ENCODE assay signal across 25 mouse cellular contexts in genomic region chr5:114070858-114071257, GRCm38 (mm10). TPM values are rescaled to one million over a fixed set of nuclear protein-coding genes. Genes with fewer than 3 reads are reported as not detected.
A peak's percentile ranks its signal among the peaks of the same experiment; 100 is the strongest.
DNase-seq lines count a peak whose midpoint lies in the region; ATAC-seq and TF ChIP-seq lines count a peak whose summit lies in the region.
"Had no signal": no experiment of that assay in that cellular context is flagged by ENCODE, and none has a peak within 500 bp of the region (broad histone marks: within the 10 kb centered on the region; RNA-seq: fewer than 3 reads in every experiment).

No protein-coding gene starts in this region.

- no peak overlapping the region for H3K9ac ChIP-seq in hindbrain, postnatal 0 days (replicated peaks; ENCODE audit: low read length)
- no peak overlapping the region for H3K9ac ChIP-seq in hindbrain, embryonic 11.5 days (ENCODE audit: low read depth, low read length)
- no peak overlapping the region for H3K9ac ChIP-seq in liver, embryonic 14.5 days (replicated peaks)
- H3K9ac ChIP-seq in liver, embryonic 11.5 days (ENCODE audit: low read depth, low read length) = no peak overlapping the region
- H3K9ac ChIP-seq in MEL (ENCODE audit: control insufficient read depth, low read depth, low read length, poor library complexity, severe bottlenecking) = no peak overlapping the region
- H3K9ac ChIP-seq: forebrain, postnatal 0 days; heart, embryonic 13.5 days; hindbrain, embryonic 14.5 days had no signal

- no peaks in the 10 kb centered on the region for H3K79me2 ChIP-seq in MEL (ENCODE audit: control insufficient read depth, insufficient read depth, low read length, poor library complexity)

- WGBS in hindbrain, postnatal 0 days = 94% methylated on average over 4 of the region's 4 CpGs
- 93% methylated on average over 4 of the region's 4 CpGs for WGBS in hindbrain, embryonic 11.5 days
- 67% methylated on average over 4 of the region's 4 CpGs for WGBS in liver, embryonic 14.5 days (ENCODE audit: insufficient replicate concordance)
- WGBS in liver, embryonic 11.5 days = 90% methylated on average over 4 of the region's 4 CpGs

- H3K4me3 ChIP-seq in hindbrain, postnatal 0 days (ENCODE audit: low read length) = no peak overlapping the region
- no peak overlapping the region for H3K4me3 ChIP-seq in hindbrain, embryonic 11.5 days (ENCODE audit: low read depth, low read length)
- no peak overlapping the region for H3K4me3 ChIP-seq in liver, embryonic 14.5 days (ENCODE audit: insufficient read depth in 1 of 2, low read depth in 2 of 2, low read length in 2 of 2)
- no peak overlapping the region for H3K4me3 ChIP-seq in liver, embryonic 11.5 days (ENCODE audit: low read depth, low read length)
- H3K4me3 ChIP-seq in E14TG2a.4 (replicated peaks; ENCODE audit: low read length) = no peak overlapping the region
- no peak overlapping the region for H3K4me3 ChIP-seq in MEL (ENCODE audit: control insufficient read depth in 1 of 2, insufficient read depth in 1 of 2, low read depth in 2 of 2, low read length in 2 of 2)
- H3K4me3 ChIP-seq: forebrain, embryonic 10.5 days; heart, embryonic 13.5 days had no signal

- H3K27me3 ChIP-seq in hindbrain, postnatal 0 days (ENCODE audit: insufficient read depth, low read length) = no peaks in the 10 kb centered on the region
- no peaks in the 10 kb centered on the region for H3K27me3 ChIP-seq in hindbrain, embryonic 11.5 days (ENCODE audit: control insufficient read depth, insufficient read depth, low read length)
- no peaks in the 10 kb centered on the region for H3K27me3 ChIP-seq in liver, embryonic 14.5 days (ENCODE audit: control insufficient read depth, insufficient read depth, low read length)
- H3K27me3 ChIP-seq in liver, embryonic 11.5 days (replicated peaks; ENCODE audit: control insufficient read depth, insufficient read depth, low read length) = no peaks in the 10 kb centered on the region
- H3K27me3 ChIP-seq in E14TG2a.4 (ENCODE audit: insufficient read depth, low read length) (no peaks in the 10 kb centered on the region), MEL (ENCODE audit: control insufficient read depth in 1 of 2, insufficient read depth in 2 of 2, low read length in 2 of 2) (0 out of 4 replicates have a peak, but pooled peaks cover 0 to under 1% of the 10 kb centered on the region in 2 experiments)
- H3K27me3 ChIP-seq: heart, embryonic 13.5 days had no signal

- no peak overlapping the region for H3K4me2 ChIP-seq in hindbrain, postnatal 0 days (ENCODE audit: low read depth, low read length)
- no peak overlapping the region for H3K4me2 ChIP-seq in hindbrain, embryonic 11.5 days (replicated peaks; ENCODE audit: low read depth, low read length)
- H3K4me2 ChIP-seq in liver, embryonic 14.5 days (ENCODE audit: low read depth) = no peak overlapping the region
- H3K4me2 ChIP-seq in liver, embryonic 11.5 days = no peak overlapping the region
- H3K4me2 ChIP-seq: heart, embryonic 13.5 days; hindbrain, embryonic 14.5 days had no signal

- TF ChIP-seq RAD21 in MEL (IDR thresholded peaks at IDR 0.05; ENCODE audit: low read depth, low read length) = no peak; the same call in 1 of the 2 replicates

- H3K4me1 ChIP-seq in hindbrain, postnatal 0 days (ENCODE audit: insufficient read depth, low read length) = no peaks in the 10 kb centered on the region
- 0 out of 2 replicates have a peak, but pooled peaks cover 3% of the 10 kb centered on the region for H3K4me1 ChIP-seq in hindbrain, embryonic 11.5 days (replicated peaks; ENCODE audit: control insufficient read depth, insufficient read depth, low read length)
- H3K4me1 ChIP-seq in liver, embryonic 14.5 days (replicated peaks; ENCODE audit: control insufficient read depth in 2 of 2, insufficient read depth in 2 of 2, low read length in 1 of 2) = no peaks in the 10 kb centered on the region
- H3K4me1 ChIP-seq in liver, embryonic 11.5 days (replicated peaks; ENCODE audit: control insufficient read depth, insufficient read depth, low read length) = no peaks in the 10 kb centered on the region
- H3K4me1 ChIP-seq in E14TG2a.4 (replicated peaks; ENCODE audit: low read depth, low read length) (peaks cover 5% of the 10 kb centered on the region), MEL (ENCODE audit: control insufficient read depth in 1 of 2, insufficient read depth in 2 of 2, low read length in 2 of 2) (no peaks in the 10 kb centered on the region)

- no peaks in the 10 kb centered on the region for H3K9me3 ChIP-seq in hindbrain, postnatal 0 days (ENCODE audit: low read length)
- no peaks in the 10 kb centered on the region for H3K9me3 ChIP-seq in hindbrain, embryonic 11.5 days (ENCODE audit: control insufficient read depth, low read length)
- H3K9me3 ChIP-seq in liver, embryonic 14.5 days (ENCODE audit: control insufficient read depth, low read length) = no peaks in the 10 kb centered on the region
- no peaks in the 10 kb centered on the region for H3K9me3 ChIP-seq in liver, embryonic 11.5 days (ENCODE audit: control insufficient read depth, low read length)
- no peaks in the 10 kb centered on the region for H3K9me3 ChIP-seq in E14TG2a.4 (ENCODE audit: low read length)
- no peaks in the 10 kb centered on the region for H3K9me3 ChIP-seq in MEL (replicated peaks; ENCODE audit: insufficient read depth, low read length)
- H3K9me3 ChIP-seq: forebrain, embryonic 10.5 days; heart, embryonic 13.5 days had no signal

- no peak for TF ChIP-seq POLR2A in MEL (IDR thresholded peaks at IDR 0.05; ENCODE audit: control insufficient read depth in 1 of 2, insufficient read depth in 1 of 2, low read depth in 1 of 2, low read length in 2 of 2, poor library complexity in 1 of 2)

- no peaks in the 10 kb centered on the region for H3K36me3 ChIP-seq in hindbrain, postnatal 0 days (ENCODE audit: insufficient read depth, low read length)
- no peaks in the 10 kb centered on the region for H3K36me3 ChIP-seq in hindbrain, embryonic 11.5 days (ENCODE audit: control insufficient read depth, insufficient read depth, low read length)
- H3K36me3 ChIP-seq in liver, embryonic 14.5 days (replicated peaks; ENCODE audit: control insufficient read depth, insufficient read depth, low read depth) = no peaks in the 10 kb centered on the region
- H3K36me3 ChIP-seq in liver, embryonic 11.5 days (ENCODE audit: control insufficient read depth, insufficient read depth, low read length) = no peaks in the 10 kb centered on the region
- H3K36me3 ChIP-seq in E14TG2a.4 (ENCODE audit: insufficient read depth, low read length) (no peaks in the 10 kb centered on the region), MEL (ENCODE audit: control insufficient read depth in 1 of 2, insufficient read depth in 2 of 2, low read length in 2 of 2) (no peaks in the 10 kb centered on the region)
- H3K36me3 ChIP-seq: forebrain, embryonic 10.5 days; heart, embryonic 13.5 days had no signal

- no peak for ATAC-seq in hindbrain, postnatal 0 days
- ATAC-seq in hindbrain, embryonic 11.5 days (ENCODE audit: low FRiP score) = no peak
- ATAC-seq in liver, embryonic 14.5 days (ENCODE audit: insufficient read depth) = no peak
- ATAC-seq in liver, embryonic 11.5 days (replicated peaks; ENCODE audit: low FRiP score) = no peak
- no peak for ATAC-seq in activated CD4-positive, CD25-positive, alpha-beta regulatory T cell, adult 4 months
- ATAC-seq: forebrain, postnatal 0 days; intestine, embryonic 16.5 days had no signal

- no peak overlapping the region for H3K27ac ChIP-seq in hindbrain, postnatal 0 days
- no peak overlapping the region for H3K27ac ChIP-seq in hindbrain, embryonic 11.5 days (ENCODE audit: low read depth, low read length)
- no peak overlapping the region for H3K27ac ChIP-seq in liver, embryonic 14.5 days
- H3K27ac ChIP-seq in liver, embryonic 11.5 days (ENCODE audit: low read depth, low read length) = no peak overlapping the region
- no peak overlapping the region for H3K27ac ChIP-seq in MEL (ENCODE audit: control insufficient read depth, low read depth, low read length)
- H3K27ac ChIP-seq: forebrain, embryonic 10.5 days; heart, embryonic 13.5 days; hindbrain, embryonic 14.5 days had no signal

- TF ChIP-seq EP300 in liver, embryonic 14.5 days (IDR thresholded peaks at IDR 0.05; ENCODE audit: low read depth) = no peak
- no peak for TF ChIP-seq EP300 in MEL (IDR thresholded peaks at IDR 0.05; ENCODE audit: low read depth in 1 of 2, low read length in 2 of 2)

- TF ChIP-seq CTCF in hindbrain, postnatal 0 days (IDR thresholded peaks at IDR 0.05; ENCODE audit: low read depth) = peak; percentile 29; the same call in 1 of the 2 replicates
- peak; percentile 48 for TF ChIP-seq CTCF in liver, embryonic 14.5 days (IDR thresholded peaks at IDR 0.05; ENCODE audit: low read depth)
- peak; percentile 54 for TF ChIP-seq CTCF in E14TG2a.4 (conservative IDR thresholded peaks at IDR 0.05; ENCODE audit: low read length)
- TF ChIP-seq CTCF in MEL (IDR thresholded peaks at IDR 0.05 in 2 of 3, conservative IDR thresholded peaks at IDR 0.05 in 1 of 3; ENCODE audit: control insufficient read depth in 1 of 3, insufficient read depth in 1 of 3, low read depth in 2 of 3, low read length in 3 of 3, poor library complexity in 1 of 3, severe bottlenecking in 1 of 3) = peak; percentile 27 to 42 (median 29); a peak in 5 of 6 replicates

- DNase-seq in hindbrain, postnatal 0 days (ENCODE audit: low spot score) = no peak
- no peak for DNase-seq in hindbrain, embryonic 11.5 days (ENCODE audit: low spot score)
- DNase-seq in liver, embryonic 14.5 days (ENCODE audit: low read depth in 3 of 3, low spot score in 3 of 3) = no peak
- DNase-seq in liver, embryonic 11.5 days (ENCODE audit: low spot score) = no peak
- peak; percentile 20 for DNase-seq in MEL (ENCODE audit: low read depth, low spot score)
- DNase-seq in embryo, embryonic 11 days = no peak
- DNase-seq: adrenal gland, postnatal 10 days; B cell, adult 2 months; forebrain, postnatal 0 days; kidney, postnatal 10 days; layer of hippocampus, adult 9-11 months; lung, postnatal 36 days; retina, postnatal 1 day; right cerebral cortex, postnatal 4 days; thymus, postnatal 25 days had no signal

RNA-seq across cellular contexts. Expression of gene Usp30, which starts 5.6 kb away (rescaled TPM):
- 47.2 and 54.9 TPM in 2 replicates for total RNA-seq in hindbrain, postnatal 0 days (2014; rRNA removed)
- 17.6 and 18.0 TPM in 2 replicates for polyA plus RNA-seq in hindbrain, postnatal 0 days (2015; fragmentation: Nextera tagmentation; extraction: Ambion mirVana)
- polyA plus RNA-seq in hindbrain, embryonic 11.5 days (2014; fragmentation: Nextera tagmentation; extraction: Ambion mirVana) = 11.0 and 11.1 TPM in 2 replicates
- 3.7 and 3.9 TPM in 2 replicates for polyA plus RNA-seq in liver, embryonic 14.5 days (2012; rRNA removed)
- polyA plus RNA-seq in liver, embryonic 14.5 days (2014; fragmentation: Nextera tagmentation; extraction: Ambion mirVana) = 2.0 and 2.1 TPM in 2 replicates
- polyA plus RNA-seq in liver, embryonic 11.5 days (2014; fragmentation: Nextera tagmentation; extraction: Ambion mirVana) = 6.5 and 8.5 TPM in 2 replicates
- total RNA-seq in MEL (2012; rRNA removed) = 11.9 and 12.8 TPM in 2 replicates
- 10 to 100 TPM in 1 of 2 experiments, not detected in 1; 21.1 TPM for polyA plus RNA-seq in MEL (2012; ENCODE audit: insufficient read depth in 1 of 2, insufficient read length in 2 of 2, low read depth in 1 of 2, low replicate concordance in 2 of 2, missing spikeins in 1 of 2)
- polyA plus RNA-seq in activated CD4-positive, CD25-positive, alpha-beta regulatory T cell, adult 4 months (2017; shearing (Covaris generic)) = 1 to 10 TPM; 2.4 to 3.5 TPM

RNA-seq across cellular contexts. Expression of gene Svop, which starts 20.5 kb away (rescaled TPM):
- 159 and 173 TPM in 2 replicates for total RNA-seq in hindbrain, postnatal 0 days (2014; rRNA removed)
- 73.8 and 81.3 TPM in 2 replicates for polyA plus RNA-seq in hindbrain, postnatal 0 days (2015; fragmentation: Nextera tagmentation; extraction: Ambion mirVana)
- polyA plus RNA-seq in hindbrain, embryonic 11.5 days (2014; fragmentation: Nextera tagmentation; extraction: Ambion mirVana) = 26.7 and 29.6 TPM in 2 replicates
- 0.11 TPM in 1 of 2 replicates, not detected in the other for polyA plus RNA-seq in liver, embryonic 14.5 days (2012; rRNA removed)
- polyA plus RNA-seq in liver, embryonic 14.5 days (2014; fragmentation: Nextera tagmentation; extraction: Ambion mirVana) = 0.06 TPM in 1 of 2 replicates, not detected in the other
- not detected in 2 replicates for polyA plus RNA-seq in liver, embryonic 11.5 days (2014; fragmentation: Nextera tagmentation; extraction: Ambion mirVana)
- not detected in 2 replicates for total RNA-seq in MEL (2012; rRNA removed)
- polyA plus RNA-seq in MEL (2012; ENCODE audit: insufficient read depth in 1 of 2, insufficient read length in 2 of 2, low read depth in 1 of 2, low replicate concordance in 2 of 2, missing spikeins in 1 of 2) = not detected
- not detected for polyA plus RNA-seq in activated CD4-positive, CD25-positive, alpha-beta regulatory T cell, adult 4 months (2017; shearing (Covaris generic))
- total RNA-seq: granulocyte monocyte progenitor cell, adult 5-6 weeks; heart, postnatal 25 days; megakaryocyte-erythroid progenitor cell, adult 5-6 weeks; monocyte, adult 5-6 weeks had no signal

RNA-seq across cellular contexts. Expression of gene Alkbh2, which starts 57.2 kb away (rescaled TPM):
- total RNA-seq in hindbrain, postnatal 0 days (2014; rRNA removed) = 3.1 and 9.5 TPM in 2 replicates
- 7.6 and 8.0 TPM in 2 replicates for polyA plus RNA-seq in hindbrain, postnatal 0 days (2015; fragmentation: Nextera tagmentation; extraction: Ambion mirVana)
- 9.4 and 9.8 TPM in 2 replicates for polyA plus RNA-seq in hindbrain, embryonic 11.5 days (2014; fragmentation: Nextera tagmentation; extraction: Ambion mirVana)
- polyA plus RNA-seq in liver, embryonic 14.5 days (2012; rRNA removed) = 3.3 and 3.9 TPM in 2 replicates
- 4.5 and 5.7 TPM in 2 replicates for polyA plus RNA-seq in liver, embryonic 14.5 days (2014; fragmentation: Nextera tagmentation; extraction: Ambion mirVana)
- 13.1 and 13.4 TPM in 2 replicates for polyA plus RNA-seq in liver, embryonic 11.5 days (2014; fragmentation: Nextera tagmentation; extraction: Ambion mirVana)
- total RNA-seq in MEL (2012; rRNA removed) = 15.2 and 15.7 TPM in 2 replicates
- polyA plus RNA-seq in MEL (2012; ENCODE audit: insufficient read depth in 1 of 2, insufficient read length in 2 of 2, low read depth in 1 of 2, low replicate concordance in 2 of 2, missing spikeins in 1 of 2) = 10 to 100 TPM in 1 of 2 experiments, not detected in 1; 22.6 TPM
- 1 to 10 TPM; 2.8 to 5.1 TPM for polyA plus RNA-seq in activated CD4-positive, CD25-positive, alpha-beta regulatory T cell, adult 4 months (2017; shearing (Covaris generic))

RNA-seq across cellular contexts. Expression of gene Ung, which starts 59.3 kb away (rescaled TPM):
- 13.8 and 15.5 TPM in 2 replicates for total RNA-seq in hindbrain, postnatal 0 days (2014; rRNA removed)
- polyA plus RNA-seq in hindbrain, postnatal 0 days (2015; fragmentation: Nextera tagmentation; extraction: Ambion mirVana) = 13.8 and 14.0 TPM in 2 replicates
- 18.1 and 25.5 TPM in 2 replicates for polyA plus RNA-seq in hindbrain, embryonic 11.5 days (2014; fragmentation: Nextera tagmentation; extraction: Ambion mirVana)
- polyA plus RNA-seq in liver, embryonic 14.5 days (2012; rRNA removed) = 13.1 and 13.3 TPM in 2 replicates
- 11.0 and 11.4 TPM in 2 replicates for polyA plus RNA-seq in liver, embryonic 14.5 days (2014; fragmentation: Nextera tagmentation; extraction: Ambion mirVana)
- 41.8 and 47.1 TPM in 2 replicates for polyA plus RNA-seq in liver, embryonic 11.5 days (2014; fragmentation: Nextera tagmentation; extraction: Ambion mirVana)
- 19.6 and 22.1 TPM in 2 replicates for total RNA-seq in MEL (2012; rRNA removed)
- 10 to 100 TPM in 1 of 2 experiments, not detected in 1; 62.2 TPM for polyA plus RNA-seq in MEL (2012; ENCODE audit: insufficient read depth in 1 of 2, insufficient read length in 2 of 2, low read depth in 1 of 2, low replicate concordance in 2 of 2, missing spikeins in 1 of 2)
- polyA plus RNA-seq in activated CD4-positive, CD25-positive, alpha-beta regulatory T cell, adult 4 months (2017; shearing (Covaris generic)) = 1 to 10 TPM; 6.5 to 9.0 TPM

Comparison
In these comparisons a context has a peak if more than half of its experiments do, and no peak if none do; other contexts are left out.
1. RNA of gene Svop, which starts 20.5 kb away (polyA plus RNA-seq): 73.8 to 81.3 TPM in hindbrain, postnatal 0 days and 26.7 to 29.6 TPM in hindbrain, embryonic 11.5 days; not detected in activated CD4-positive, CD25-positive, alpha-beta regulatory T cell, adult 4 months, not detected in liver, embryonic 11.5 days, not detected in MEL and 0.06 to 0.11 TPM in liver, embryonic 14.5 days; every median in the first group is over 10 times any median in the second.
2. Peak in every context shown above with its lines, with median percentiles within 50 percentile points of each other: CTCF ChIP-seq.